Mouse (Mus musculus): Measurements from ENCODE around the gene Tsc22d3. TPM values are rescaled to one million over a fixed set of nuclear protein-coding genes. Genes with fewer than 3 reads are reported as not detected.

Gene Tsc22d3
- polyA plus RNA-seq (2012; rRNA removed) = 68.3 and 92.5 TPM in 2 replicates

- DNase-seq (ENCODE audit: extremely low spot score in 1 of 2, low spot score in 1 of 2) = peak; percentile 5 to 67
Observed at GRCm38 (mm10) chrX:140600410-140601109, at the start of gene Tsc22d3. Gene Tsc22d3 (minus strand): TSS chrX:140600659.

DNA sequence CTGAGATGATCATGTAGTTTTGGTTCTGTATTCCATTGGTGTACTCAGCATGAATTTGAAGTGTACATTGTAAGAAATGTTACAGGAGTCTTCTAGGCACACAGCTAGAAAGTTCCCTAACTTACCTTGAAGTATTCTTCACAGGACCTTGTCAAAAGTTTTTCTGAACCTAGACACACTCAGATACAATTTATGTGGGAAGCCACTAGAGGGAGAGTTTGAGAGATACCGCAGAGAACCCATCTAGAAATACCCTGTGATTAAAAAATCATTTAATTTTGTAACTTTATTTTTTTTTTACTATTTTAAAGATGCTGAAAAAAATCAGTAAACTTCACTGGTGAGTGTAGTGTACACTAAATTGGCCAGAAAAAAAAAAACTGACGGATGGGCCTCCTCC, 39.1 kb upstream of the Tsc22d3 start:
- no peak for DNase-seq (ENCODE audit: extremely low spot score in 1 of 2, low spot score in 1 of 2)

GRCm38 (mm10) chrX:140638028-140638427, 37.6 kb upstream of the Tsc22d3 start:
- DNase-seq (ENCODE audit: extremely low spot score in 1 of 2, low spot score in 1 of 2) = no peak

DNA sequence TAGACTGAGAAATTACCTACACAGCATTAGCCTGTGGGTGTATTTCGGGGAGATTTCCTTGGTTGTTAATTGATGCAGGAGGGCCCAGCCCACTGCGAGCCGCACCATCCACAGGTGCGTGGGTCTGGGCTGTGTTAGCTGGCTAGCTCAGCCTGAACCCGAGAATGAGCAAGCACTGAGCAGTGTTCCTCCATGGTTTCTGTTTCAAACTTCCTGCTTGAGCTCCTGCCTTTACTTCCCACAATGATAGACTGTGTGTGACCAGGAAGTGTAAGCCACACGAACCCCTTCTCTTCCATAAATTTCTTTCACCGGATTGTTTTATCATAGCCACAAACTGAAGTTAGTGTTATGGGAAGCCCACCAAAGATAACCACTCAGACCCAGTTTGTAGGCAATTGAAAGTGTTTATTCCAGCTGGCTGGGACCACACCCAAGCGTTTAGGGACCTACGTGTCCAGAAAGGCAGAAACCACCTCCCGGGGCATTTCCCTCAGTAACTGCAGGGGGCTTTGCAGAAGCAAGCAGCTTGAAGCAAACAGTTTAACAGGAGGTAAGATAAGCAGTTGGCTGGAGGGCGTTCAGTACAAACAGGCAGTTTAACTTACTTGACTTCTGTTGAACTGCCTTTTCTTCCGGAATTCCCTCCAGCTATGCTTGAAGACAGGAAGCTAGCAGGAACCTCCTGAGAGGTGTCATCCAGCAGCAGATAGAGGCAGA, 24.6 kb upstream of the Tsc22d3 start:
- no peak for DNase-seq (ENCODE audit: extremely low spot score in 1 of 2, low spot score in 1 of 2)

DNA sequence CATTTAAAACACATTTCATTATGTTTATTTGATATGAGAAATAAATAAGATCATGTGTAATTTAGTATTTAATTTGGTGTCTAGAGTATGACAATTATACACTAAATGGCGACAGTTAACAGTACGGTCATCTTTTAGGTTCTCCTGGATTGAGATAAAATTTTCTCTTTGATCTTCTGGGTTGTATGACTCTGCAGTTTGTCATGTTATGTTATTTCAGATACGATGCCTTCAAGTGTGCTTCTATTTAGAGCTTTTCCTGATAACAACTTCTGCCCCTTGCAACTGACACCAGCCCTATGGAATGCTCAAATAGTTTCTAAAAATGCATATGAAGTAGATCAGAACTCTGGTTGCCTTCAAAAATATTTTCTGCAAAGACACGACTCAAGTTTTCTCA, 9.5 kb upstream of the Tsc22d3 start:
- DNase-seq (ENCODE audit: extremely low spot score in 1 of 2, low spot score in 1 of 2) = no peak

- DNase-seq (ENCODE audit: extremely low spot score in 1 of 2, low spot score in 1 of 2) = no peak
Observed at GRCm38 (mm10) chrX:140601884-140602283, 1.4 kb upstream of the Tsc22d3 start.

GRCm38 (mm10) chrX:140601311-140601710, 852 bp upstream of the Tsc22d3 start:
- no peak for DNase-seq (ENCODE audit: extremely low spot score in 1 of 2, low spot score in 1 of 2)

DNA sequence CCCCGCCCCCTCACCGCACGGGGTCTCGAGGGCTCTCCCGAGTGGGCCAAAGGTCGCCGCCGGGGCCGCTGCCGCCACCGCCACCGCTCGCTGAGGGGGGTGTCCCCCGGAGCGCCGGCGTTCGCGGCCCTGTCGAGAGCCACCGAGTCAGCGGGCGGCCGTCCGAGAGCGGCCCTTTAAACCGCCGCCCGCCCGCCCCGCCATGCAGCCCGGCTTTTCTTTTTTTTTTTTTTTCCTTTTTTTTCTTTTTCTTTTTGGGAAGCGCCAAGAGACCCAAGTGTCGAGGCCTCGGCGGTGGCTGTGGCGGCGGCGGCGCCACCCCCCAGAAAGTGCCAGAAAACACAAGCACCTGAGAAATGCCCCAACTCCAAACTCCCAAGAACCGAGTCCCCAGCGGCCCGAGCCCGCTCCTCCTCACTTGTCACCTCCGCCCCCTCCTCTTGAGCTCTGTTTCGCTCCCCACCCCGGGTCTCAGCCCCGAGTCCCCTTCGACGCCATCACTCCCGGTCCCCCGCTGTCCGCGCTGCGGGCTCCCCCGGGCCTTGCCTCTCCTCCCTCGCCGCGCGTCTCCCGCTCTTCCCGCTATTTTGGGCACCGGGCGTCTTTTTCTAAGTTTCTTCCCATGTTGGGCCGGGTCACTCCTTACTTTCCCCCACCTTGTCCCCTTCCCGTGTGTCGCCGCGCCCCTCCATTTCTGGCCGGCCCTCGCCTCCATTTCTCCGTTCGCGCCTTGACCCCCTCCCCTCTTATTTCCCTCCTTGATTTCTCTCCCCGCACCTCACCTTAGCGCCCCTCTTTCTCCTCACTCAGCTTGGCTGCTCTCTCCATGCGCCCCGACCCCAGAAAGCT, 674 bp downstream of the Tsc22d3 start:
- no peak for DNase-seq (ENCODE audit: extremely low spot score in 1 of 2, low spot score in 1 of 2)

- peak in 1 of 2 experiments; percentile 7 for DNase-seq (ENCODE audit: extremely low spot score in 1 of 2, low spot score in 1 of 2)
Observed at GRCm38 (mm10) chrX:140598850-140599560, 1.5 kb downstream of the Tsc22d3 start.

DNA sequence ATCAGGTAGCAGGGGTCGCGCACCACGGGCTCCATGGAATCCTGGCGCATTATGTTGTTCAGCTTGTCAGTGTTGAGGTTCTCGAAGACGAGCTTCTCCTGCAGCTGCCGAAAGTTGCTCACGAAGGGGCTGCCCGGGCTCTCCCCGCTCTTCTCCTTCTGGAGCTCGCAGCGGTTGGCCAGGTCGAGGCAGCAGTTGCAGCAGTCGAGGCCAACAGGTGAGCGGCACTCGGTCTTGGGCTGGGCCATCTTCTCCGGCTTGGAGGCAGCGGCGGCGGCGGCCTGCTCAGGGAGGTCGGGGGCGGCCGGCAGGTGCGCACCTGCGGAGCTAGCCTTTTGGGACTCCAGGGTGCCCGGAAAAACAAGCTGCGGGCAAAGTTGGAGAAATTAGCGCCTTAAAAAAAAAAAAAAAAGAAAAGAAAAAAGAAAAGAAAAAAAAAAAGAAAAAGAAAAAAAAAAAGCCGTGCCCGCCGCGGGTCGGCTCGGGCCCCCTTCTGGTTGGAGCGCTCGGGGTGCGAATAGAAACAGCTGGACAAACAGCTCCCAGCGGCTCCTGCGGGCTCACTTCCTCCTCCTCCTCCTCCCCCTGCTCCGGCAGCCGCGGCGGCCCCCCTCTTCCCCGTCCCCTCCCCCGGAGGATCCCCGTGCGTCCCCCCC, 2.1 kb downstream of the Tsc22d3 start:
- no peak for DNase-seq (ENCODE audit: extremely low spot score in 1 of 2, low spot score in 1 of 2)

DNA sequence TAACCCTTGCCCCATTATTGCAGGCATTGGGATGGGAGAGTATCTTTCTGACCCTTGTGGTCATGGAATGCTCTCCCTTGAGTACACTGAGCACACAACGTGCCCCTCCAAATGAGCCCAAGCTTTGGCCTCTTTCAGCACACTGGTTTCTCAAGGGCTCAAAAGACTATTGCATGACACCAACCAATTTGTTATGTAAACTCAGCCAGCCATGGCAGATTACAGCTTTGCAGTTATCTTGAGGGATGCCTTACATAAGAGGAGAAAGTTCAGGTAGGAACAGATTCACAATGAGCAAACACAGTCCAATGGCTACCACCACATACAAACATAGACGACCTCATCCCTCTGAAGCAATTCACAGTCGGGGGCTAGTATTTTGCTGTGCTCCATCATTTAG, 9.3 kb downstream of the Tsc22d3 start:
- no peak for DNase-seq (ENCODE audit: extremely low spot score in 1 of 2, low spot score in 1 of 2)

- no peak for DNase-seq (ENCODE audit: extremely low spot score in 1 of 2, low spot score in 1 of 2)
Observed at GRCm38 (mm10) chrX:140590142-140590541, 10.3 kb downstream of the Tsc22d3 start.

DNA sequence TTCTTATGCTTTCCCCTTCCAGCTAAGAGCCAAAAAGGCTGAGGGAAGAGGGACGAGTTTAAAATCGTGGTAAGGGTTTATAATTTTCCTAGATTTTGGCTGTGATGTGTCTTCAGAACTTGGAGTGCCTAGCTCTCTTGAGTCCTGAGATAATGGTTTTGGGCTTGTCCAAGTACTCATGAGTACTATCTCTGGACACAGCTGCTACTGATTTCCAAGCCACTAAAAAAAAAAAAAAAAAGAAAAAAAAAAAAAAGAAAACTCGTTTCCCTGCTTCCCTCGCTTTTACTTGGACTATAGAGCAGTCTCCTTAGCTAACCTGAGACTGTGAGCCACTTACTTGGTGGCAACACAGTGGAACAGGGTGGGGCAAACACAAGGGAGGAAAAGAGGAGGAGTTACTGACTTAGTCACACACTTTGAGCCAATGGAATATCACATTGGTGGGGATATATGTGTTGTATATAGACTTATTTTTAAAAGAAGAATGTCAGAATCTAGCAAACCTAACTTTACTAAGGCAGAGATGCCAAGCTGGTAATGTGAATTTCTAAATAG, 11.2 kb downstream of the Tsc22d3 start:
- DNase-seq (ENCODE audit: extremely low spot score in 1 of 2, low spot score in 1 of 2) = no peak

- no peak for DNase-seq (ENCODE audit: extremely low spot score in 1 of 2, low spot score in 1 of 2)
Observed at GRCm38 (mm10) chrX:140588534-140588933, 11.9 kb downstream of the Tsc22d3 start.

DNA sequence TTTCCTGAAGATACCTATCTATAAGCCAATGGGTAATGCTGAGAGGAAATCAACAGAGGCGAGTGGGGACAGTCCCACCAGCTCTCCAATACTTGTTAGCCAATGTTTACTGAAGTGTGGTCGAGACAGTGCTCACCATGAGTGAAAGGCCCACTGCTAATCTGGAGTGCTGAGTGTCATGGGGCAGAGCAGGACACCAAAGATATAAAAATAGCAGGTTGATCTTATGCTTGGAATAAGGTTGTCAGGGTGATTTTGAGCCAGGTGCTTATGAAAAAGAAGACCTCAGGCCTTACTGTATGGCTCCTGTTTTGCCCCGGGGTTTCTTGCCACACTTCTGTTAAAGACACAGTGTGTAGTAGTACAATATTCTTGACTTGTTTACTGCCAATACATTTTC, 20.0 kb downstream of the Tsc22d3 start:
- no peak for DNase-seq (ENCODE audit: extremely low spot score in 1 of 2, low spot score in 1 of 2)

GRCm38 (mm10) chrX:140575636-140576035, 24.8 kb downstream of the Tsc22d3 start:
- no peak for DNase-seq (ENCODE audit: extremely low spot score in 1 of 2, low spot score in 1 of 2)

DNA sequence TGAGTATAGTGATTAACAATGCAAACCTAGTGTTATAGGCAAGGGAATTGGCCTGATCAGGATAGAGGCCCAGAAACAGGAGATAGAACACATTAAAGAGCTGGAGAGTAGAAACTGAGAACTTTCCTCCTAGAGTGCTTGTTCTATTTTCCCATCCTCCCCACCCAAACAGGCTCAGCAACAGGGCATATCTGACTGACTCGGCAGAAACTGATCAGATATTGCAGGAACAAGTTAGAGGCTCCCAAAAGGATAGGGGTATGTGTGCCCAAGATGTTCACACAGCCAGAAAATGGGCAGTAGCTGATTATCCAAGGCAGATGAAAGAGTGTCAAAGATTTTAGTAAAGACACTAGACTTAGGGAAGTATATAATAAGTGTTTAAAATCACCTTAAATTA, 25.3 kb downstream of the Tsc22d3 start:
- no peak for DNase-seq (ENCODE audit: extremely low spot score in 1 of 2, low spot score in 1 of 2)

- peak in 1 of 2 experiments; percentile 8 for DNase-seq (ENCODE audit: extremely low spot score in 1 of 2, low spot score in 1 of 2)
Observed at GRCm38 (mm10) chrX:140572702-140573338, 27.6 kb downstream of the Tsc22d3 start.

DNA sequence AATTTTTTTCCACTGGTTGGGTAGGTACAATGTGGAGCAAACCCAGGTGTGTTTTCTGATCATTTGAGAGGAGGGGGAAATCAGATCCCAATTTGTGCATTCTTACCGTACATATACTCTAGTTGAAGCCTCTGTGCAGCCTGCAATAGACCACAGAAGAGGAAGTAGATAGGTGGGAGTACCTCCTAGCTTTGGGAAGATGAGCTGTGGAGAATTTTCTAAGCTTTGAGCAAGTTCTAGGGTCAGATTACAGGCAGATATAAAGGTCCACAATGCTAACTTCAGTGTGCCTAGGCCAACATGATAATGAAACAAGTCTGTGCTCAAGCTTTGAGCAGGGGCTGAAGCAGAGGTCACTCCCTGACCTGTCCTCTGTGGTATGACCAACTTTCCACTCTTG, 30.9 kb downstream of the Tsc22d3 start:
- no peak for DNase-seq (ENCODE audit: extremely low spot score in 1 of 2, low spot score in 1 of 2)

Measured in frontal cortex, adult 2 months (tissue).